Mouse (Mus musculus) monocyte, adult 5-6 weeks (primary cell): ENCODE measurements around the gene C8a. TPM values are rescaled to one million over a fixed set of nuclear protein-coding genes. Genes with fewer than 3 reads are reported as not detected.

Experiments
- ATAC-seq: fragments of 153-309, 156-312 bp; replicated peaks from 2 replicates; pipeline ENCODE4 v1.8.0; 2017; ENCODE audit warnings: mild to moderate bottlenecking; ENCODE audit not compliant: low TSS enrichment, insufficient number of reproducible peaks, severe bottlenecking, poor library complexity, low FRiP score
- total RNA-seq: library from RNA; stranded (forward); fragments of 200-1000, 200-491, 200-594 nt; gene quantifications from 3 replicates; pipeline ENCODE4 v1.2.3, GENCODE M21; 2017

Gene C8a
- total RNA-seq, 1 experiment from 2014 or later, result not detected

GRCm38 (mm10) chr4:104857029-104857428 is 19.2 kb downstream of the C8a start, which contains the start of gene Gm17662:
Gene Gm17662, plus strand, starts transcription at chr4:104857329.
- no peak for ATAC-seq

GRCm38 (mm10) chr4:104855216-104855615 is 21.0 kb downstream of the C8a start:
- no peak for ATAC-seq

- no peak for ATAC-seq
These were observed 32.7 kb downstream of the C8a start for GRCm38 (mm10) chr4:104843546-104843945.

GRCm38 (mm10) chr4:104842204-104842603 is 34.0 kb downstream of the C8a start:
- ATAC-seq, result no peak

DNA sequence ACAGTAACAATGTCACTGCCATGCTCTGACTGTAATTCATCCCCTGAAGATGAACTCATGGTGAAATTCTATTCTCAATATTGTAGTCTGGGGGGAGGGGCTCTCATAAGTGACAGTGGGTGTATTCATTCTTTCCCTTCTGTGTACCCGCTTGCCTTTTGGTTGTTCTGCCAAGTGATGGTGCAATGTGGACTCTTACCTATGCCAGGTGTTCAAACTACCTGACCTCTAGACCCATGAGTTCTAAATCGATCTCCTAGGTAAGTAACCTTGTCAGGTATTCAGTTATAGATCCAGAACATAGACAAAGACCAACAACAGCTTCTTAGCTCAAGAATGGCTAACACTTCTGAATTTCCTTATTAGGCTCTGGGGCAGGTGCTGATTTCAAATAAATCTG is 37.9 kb downstream of the C8a start:
- ATAC-seq, result no peak

- no peak for ATAC-seq
These were observed 41.1 kb downstream of the C8a start for GRCm38 (mm10) chr4:104835096-104835495.

DNA sequence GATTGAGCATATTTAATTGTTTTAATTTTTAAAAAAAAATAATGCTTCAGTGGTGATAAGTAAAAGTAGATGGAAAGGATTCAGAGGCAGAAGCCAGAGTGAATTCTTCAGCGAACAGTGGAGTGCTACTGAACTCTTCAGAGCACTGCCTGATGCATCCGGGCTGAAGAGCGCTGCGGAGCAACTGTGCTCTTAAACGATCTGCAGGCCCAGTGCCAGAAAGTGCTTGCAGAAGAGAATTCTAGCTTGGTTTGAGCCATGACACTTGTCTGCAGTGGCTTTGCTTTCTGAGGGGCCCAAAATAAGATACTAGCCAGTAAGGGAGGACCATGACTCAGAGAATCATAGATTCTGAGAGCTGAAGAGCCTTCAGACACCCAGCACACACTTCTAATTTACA is 47.3 kb downstream of the C8a start:
- no peak for ATAC-seq

- no peak for ATAC-seq
These were observed 51.7 kb downstream of the C8a start for GRCm38 (mm10) chr4:104824381-104825077.

DNA sequence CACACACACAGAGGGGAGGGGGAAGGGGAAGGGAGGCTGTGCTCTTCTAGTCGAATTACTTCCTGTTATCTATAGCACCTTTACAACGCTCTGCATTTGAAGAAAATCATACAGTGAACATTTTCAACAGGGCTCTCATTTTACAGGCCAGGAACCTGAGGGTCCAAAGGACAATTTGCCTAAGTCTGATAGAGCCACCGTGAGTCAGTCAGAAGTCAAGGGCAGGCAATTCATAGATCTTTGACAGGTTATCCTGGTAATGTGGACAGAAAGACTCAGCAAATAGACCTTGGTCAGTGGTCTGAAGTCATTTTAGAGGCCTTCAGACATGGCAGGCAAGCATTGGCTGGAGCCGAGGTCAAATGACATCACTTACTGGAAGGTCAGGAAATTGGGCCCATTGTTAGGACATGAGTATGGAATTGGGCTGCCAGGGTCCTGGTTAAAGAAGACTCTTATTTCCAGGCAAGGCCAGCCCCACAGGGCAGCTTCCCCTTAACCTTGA is 52.5 kb downstream of the C8a start:
- ATAC-seq, result no peak

DNA sequence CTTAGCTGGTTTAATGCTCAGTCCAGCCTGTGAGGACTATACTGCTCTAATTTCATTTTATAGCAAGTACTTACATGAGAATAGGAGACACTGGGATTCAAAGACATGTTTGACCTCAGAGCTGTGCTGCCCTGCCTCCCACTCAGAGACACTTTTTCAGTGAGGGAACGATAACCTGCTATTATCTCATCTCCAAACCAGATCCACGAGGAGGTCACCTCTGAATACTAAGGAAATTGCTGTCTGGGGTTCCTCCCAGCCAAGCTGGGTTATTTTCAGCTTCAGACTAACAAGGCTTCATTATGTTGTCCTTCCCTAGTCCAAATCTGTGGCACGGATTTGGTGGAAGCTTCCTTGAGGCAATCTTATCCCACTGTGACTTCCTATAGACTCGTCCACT is 56.3 kb downstream of the C8a start:
- no peak for ATAC-seq

- no peak for ATAC-seq
These were observed 57.2 kb downstream of the C8a start for GRCm38 (mm10) chr4:104818986-104819385.

DNA sequence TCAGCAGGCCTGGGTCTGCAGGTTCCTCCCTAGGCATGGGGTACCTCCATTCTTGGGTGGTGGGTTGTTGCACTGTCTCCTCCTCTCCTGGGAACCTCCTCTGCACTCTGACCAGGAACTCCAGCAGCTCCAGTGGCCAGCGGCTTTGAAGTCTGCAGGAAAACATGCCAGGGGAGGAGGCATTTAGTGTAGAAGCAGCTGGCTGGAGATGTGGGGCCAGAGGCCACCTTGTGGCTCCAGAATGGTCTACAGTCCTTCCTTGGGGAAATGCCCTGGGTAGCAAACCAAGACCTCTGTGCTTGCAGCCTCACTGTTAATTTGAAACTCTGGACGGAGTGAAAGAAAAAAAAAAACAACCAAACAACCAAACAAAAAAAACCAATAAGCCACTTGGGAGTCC is 58.7 kb downstream of the C8a start:
- no peak for ATAC-seq

- no peak for ATAC-seq
These were observed 59.5 kb downstream of the C8a start for GRCm38 (mm10) chr4:104816519-104817232.

DNA sequence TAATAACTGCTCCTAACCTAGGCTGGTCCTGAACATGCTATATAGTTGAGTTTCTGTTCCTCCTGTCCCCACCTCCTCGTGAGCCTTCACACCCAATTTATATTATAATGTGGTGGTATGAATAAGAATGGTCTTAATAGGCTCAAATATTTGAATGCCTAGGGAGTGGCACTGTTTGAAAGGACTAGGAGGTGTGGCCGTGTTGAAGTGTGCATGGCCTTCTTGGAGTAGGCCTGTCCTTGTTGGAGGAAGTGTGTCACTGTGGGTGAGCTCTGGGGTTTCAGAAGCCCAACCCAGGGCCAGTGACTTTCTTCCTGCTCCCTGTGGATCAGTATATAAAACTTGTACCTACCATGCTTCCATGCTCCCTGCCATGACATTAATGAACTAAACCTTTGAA is 62.6 kb downstream of the C8a start:
- ATAC-seq, result no peak

DNA sequence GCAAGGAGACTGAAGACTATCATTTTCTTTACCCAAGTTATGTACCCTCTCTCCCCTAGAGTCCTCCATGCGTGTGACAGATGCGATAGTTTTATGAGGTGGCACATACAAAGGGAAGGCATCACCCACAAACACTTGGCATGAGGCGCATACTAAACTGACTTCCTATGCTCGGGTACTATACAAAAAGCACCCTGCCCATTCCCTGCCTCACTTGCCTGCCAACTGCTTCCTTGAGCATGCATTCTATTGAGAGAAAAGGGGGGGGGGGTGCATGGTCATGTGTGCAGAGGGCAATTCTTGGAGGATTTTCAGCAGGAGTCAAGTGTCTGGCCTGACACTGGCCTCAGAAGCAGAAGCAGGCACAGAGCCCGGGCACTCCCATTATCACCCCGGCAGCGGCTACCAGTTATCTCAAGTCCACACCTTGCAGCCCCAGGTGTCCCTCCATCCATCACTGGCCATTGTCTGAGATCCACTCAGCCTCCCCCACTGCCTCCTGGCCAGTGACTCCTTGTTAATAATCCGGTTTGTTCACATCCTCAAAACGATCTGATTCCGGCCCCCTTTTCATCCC is 65.4 kb downstream of the C8a start:
- no peak for ATAC-seq

DNA sequence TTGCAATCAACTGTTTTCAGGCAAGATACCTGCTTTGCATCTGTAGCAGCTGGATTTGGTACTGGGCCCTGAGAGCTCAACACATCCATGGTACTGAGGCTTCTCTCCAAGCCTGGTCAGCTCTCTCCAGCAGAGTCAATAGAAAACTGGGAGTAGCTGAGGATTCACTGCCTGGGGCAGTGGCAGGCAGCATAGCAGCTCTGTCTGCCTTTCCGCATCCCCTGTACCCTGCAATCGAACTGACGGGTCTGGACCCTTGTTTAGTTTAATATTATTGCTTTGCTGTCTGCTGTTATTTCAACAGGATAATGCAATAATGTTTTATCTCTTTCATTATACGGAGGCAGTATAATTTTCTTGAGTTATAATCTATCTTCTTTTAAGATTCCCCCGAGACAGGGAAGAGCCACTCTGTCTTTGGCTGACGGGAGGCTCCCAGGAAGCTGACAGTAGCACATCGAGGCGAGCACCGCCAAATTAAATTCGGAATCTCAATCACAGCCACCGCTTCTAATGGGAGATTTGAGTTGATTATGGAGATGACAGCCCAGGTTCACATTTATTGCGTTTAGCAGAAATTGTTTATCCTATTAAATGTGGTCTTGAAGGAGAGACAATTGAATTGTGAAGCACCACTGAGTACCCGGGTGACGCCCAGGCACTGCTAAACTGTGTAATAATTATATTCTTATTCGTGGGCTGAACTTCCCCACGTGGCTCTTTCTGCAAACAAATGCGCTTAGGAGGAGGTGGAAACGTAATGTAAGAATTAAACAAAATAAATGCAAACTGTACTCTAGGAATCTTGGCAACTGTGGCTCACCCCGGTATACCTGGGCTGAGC is 70.6 kb downstream of the C8a start:
- no peak for ATAC-seq

- no peak for ATAC-seq
These were observed 72.1 kb downstream of the C8a start for GRCm38 (mm10) chr4:104804100-104804499.

GRCm38 (mm10) chr4:104801625-104802024 is 74.6 kb downstream of the C8a start:
- ATAC-seq, result no peak

GRCm38 (mm10) chr4:104798951-104799350 is 77.2 kb downstream of the C8a start:
- ATAC-seq, result no peak
